Mouse (Mus musculus): ENCODE results near the gene Bcl2l15. TPM values are rescaled to one million over a fixed set of nuclear protein-coding genes. Genes with fewer than 3 reads are reported as not detected.

The Bcl2l15 gene
- polyA plus RNA-seq, 1 experiment from 2014 or later: 0.08 TPM

DNA sequence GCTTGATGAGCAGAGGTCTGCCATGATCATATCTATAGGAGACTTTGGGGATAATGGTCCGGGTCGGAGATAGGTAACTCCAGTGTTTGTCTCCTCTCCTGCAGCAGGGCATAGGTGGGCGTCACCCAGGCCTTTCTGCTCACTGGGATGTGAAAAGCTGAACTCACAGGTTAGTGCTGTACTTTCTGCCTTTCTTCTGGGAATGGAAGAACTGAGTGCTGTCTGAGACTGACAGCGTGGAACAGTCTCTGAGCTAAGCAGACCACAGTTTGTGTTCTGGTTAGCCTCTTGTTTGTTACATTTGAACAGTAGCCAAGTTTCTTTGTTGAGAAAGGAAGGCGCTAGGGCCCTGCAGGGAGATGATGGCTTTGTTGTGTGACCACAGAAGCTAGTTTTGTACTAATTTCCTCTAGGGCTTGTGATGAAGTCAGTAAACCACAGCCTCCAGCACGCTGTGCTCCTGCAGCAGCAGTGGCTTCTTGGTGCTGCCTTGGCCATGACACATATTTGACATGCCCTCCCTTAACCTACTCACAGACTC is 27.5 kb downstream of the Bcl2l15 start:
- no peak for ATAC-seq (replicated peaks; ENCODE audit: low FRiP score, low read depth)
- peak; percentile 32 for DNase-seq (ENCODE audit: low spot score)
- Histone ChIP-seq H3K27me3 (ENCODE audit: insufficient read depth, low read length) (no peaks in the 10 kb centered on the region), H3K36me3 (ENCODE audit: insufficient read depth, low read length) (no peaks in the 10 kb centered on the region), H3K9me3 (replicated peaks; ENCODE audit: low read length) (no peaks in the 10 kb centered on the region), H3K4me2 (ENCODE audit: low read length) (no peak overlapping the region), H3K9ac (ENCODE audit: low read depth, low read length) (no peak overlapping the region), H3K4me1 (replicated peaks; ENCODE audit: insufficient read depth, low read length) (no peaks in the 10 kb centered on the region), H3K4me3 (replicated peaks; ENCODE audit: low read depth, low read length) (no peak overlapping the region), H3K27ac (peak overlapping the region; percentile 19; the same call in 1 of the 2 replicates)
- TF ChIP-seq CTCF (IDR thresholded peaks at IDR 0.05; ENCODE audit: low read depth): no peak
- 49% methylated on average over 6 of the region's 6 CpGs for WGBS

DNA sequence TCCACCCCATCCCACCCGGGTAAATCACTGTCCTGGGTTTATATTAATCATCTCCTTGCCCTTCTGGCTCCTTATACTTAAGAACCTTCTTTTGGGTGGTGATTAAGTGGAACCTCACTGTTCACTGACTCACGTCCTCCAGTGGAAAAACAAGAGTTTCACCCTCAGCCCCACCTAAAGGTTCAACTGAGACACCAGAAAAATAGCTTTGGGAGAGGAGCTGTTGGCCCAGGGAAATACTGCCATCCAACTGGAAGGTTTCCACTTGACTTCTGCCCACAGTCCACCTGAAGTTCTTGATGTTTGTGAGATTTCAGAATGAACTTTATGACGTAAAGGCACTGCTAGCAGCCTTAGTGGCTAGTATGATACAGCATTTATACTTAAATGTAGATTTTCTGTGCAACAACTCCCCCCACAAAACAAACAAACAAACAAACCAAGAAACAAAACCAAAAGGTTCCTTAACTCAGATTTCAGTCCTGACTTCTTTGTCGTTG is 30.4 kb downstream of the Bcl2l15 start:
- Histone ChIP-seq H3K36me3 (ENCODE audit: insufficient read depth, low read length) (no peaks in the 10 kb centered on the region), H3K4me3 (replicated peaks; ENCODE audit: low read depth, low read length) (no peak overlapping the region), H3K9me3 (replicated peaks; ENCODE audit: low read length) (no peaks in the 10 kb centered on the region), H3K27ac (no peak overlapping the region), H3K9ac (ENCODE audit: low read depth, low read length) (no peak overlapping the region), H3K27me3 (ENCODE audit: insufficient read depth, low read length) (no peaks in the 10 kb centered on the region), H3K4me1 (replicated peaks; ENCODE audit: insufficient read depth, low read length) (no peaks in the 10 kb centered on the region), H3K4me2 (ENCODE audit: low read length) (no peak overlapping the region)
- no peak for DNase-seq (ENCODE audit: low spot score)
- no peak for ATAC-seq (replicated peaks; ENCODE audit: low FRiP score, low read depth)
- WGBS: 67% methylated on average over 4 of the region's 4 CpGs
- no peak for TF ChIP-seq CTCF (IDR thresholded peaks at IDR 0.05; ENCODE audit: low read depth)

DNA sequence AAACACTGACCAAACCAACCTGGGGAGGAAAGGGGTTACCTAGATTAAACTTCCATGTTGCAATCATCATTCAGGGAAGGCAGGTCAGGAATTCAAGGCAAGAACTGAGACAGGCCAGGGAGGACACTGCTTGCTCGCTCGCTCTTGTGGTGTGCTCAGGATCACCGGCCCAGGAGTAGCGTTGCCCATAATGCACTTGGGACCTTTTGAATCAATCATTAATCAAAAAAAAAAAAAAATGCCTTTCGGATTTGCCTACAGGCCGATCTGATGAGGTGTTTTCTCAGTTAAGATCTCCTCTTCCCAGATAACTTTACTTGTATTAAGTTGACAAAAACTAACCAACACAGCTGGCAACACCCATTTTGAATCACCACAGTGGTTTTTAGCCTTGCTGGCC is 31.8 kb downstream of the Bcl2l15 start:
- H3K27me3 ChIP-seq (ENCODE audit: insufficient read depth, low read length): no peaks in the 10 kb centered on the region
- ATAC-seq (replicated peaks; ENCODE audit: low FRiP score, low read depth) (no peak), DNase-seq (ENCODE audit: low spot score) (no peak)
- no peaks in the 10 kb centered on the region for H3K36me3 ChIP-seq (ENCODE audit: insufficient read depth, low read length)
- no peak overlapping the region for H3K4me2 ChIP-seq (ENCODE audit: low read length)
- TF ChIP-seq CTCF (IDR thresholded peaks at IDR 0.05; ENCODE audit: low read depth): no peak
- 74% methylated on average over 6 of the region's 6 CpGs for WGBS
- no peaks in the 10 kb centered on the region for H3K4me1 ChIP-seq (replicated peaks; ENCODE audit: insufficient read depth, low read length)
- no peak overlapping the region for H3K9ac ChIP-seq (ENCODE audit: low read depth, low read length)
- H3K27ac ChIP-seq: no peak overlapping the region
- H3K4me3 ChIP-seq (replicated peaks; ENCODE audit: low read depth, low read length): no peak overlapping the region
- no peaks in the 10 kb centered on the region for H3K9me3 ChIP-seq (replicated peaks; ENCODE audit: low read length)

DNA sequence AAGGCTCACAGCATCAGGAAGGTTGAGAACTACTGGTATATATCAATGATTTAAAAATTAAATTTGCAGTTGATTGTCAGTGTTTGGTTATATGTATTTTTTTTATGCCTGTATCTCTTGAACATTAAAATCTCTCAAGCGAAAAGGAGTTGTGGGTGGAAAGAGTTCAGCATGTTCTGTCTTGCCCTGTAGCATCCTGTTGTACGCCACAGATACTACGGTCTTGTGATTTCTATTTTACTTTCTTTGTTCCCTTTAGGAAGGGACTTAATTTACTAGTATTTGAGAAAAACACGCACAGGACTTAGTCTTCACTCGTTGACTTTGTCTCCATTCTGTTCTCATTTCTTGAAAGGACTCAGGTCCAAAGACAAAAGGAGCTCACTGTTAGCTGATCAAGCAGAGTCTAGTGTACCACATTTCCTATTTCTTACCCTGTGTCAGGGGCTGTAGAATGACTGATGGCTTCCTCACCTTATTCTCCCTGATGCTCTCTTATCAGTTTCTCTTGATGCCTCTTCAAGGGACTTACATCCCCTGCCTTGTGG is 35.1 kb downstream of the Bcl2l15 start:
- 81% methylated on average over 5 of the region's 5 CpGs for WGBS
- TF ChIP-seq CTCF (IDR thresholded peaks at IDR 0.05; ENCODE audit: low read depth): no peak
- Histone ChIP-seq H3K4me1 (replicated peaks; ENCODE audit: insufficient read depth, low read length) (no peaks in the 10 kb centered on the region), H3K27me3 (ENCODE audit: insufficient read depth, low read length) (no peaks in the 10 kb centered on the region), H3K9me3 (replicated peaks; ENCODE audit: low read length) (no peaks in the 10 kb centered on the region), H3K4me3 (replicated peaks; ENCODE audit: low read depth, low read length) (no peak overlapping the region), H3K9ac (ENCODE audit: low read depth, low read length) (no peak overlapping the region), H3K4me2 (ENCODE audit: low read length) (no peak overlapping the region), H3K36me3 (ENCODE audit: insufficient read depth, low read length) (no peaks in the 10 kb centered on the region), H3K27ac (no peak overlapping the region)
- DNase-seq (ENCODE audit: low spot score) (no peak), ATAC-seq (replicated peaks; ENCODE audit: low FRiP score, low read depth) (no peak)

DNA sequence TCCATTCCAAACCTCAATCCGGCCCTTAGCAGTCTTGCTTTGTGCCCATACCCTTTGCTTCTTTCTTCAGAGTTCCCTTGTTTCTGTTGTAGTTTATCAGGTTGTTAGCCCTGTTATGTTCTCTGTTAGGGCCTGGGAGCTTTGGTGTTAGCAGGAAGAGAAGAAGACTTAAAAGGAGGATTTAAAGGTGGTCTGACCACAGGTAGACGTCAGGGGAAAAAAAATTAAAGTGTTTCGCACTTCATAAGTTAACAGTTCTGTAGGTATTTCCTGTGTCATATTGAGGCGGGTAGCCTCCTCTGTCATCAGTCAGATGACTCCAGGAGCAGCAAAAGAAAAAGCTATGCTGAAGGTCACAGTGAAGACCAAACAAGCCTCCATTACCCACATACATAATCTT is 35.6 kb downstream of the Bcl2l15 start:
- Histone ChIP-seq H3K36me3 (ENCODE audit: insufficient read depth, low read length) (no peaks in the 10 kb centered on the region), H3K4me2 (ENCODE audit: low read length) (no peak overlapping the region), H3K27me3 (ENCODE audit: insufficient read depth, low read length) (no peaks in the 10 kb centered on the region), H3K9ac (ENCODE audit: low read depth, low read length) (no peak overlapping the region), H3K4me3 (replicated peaks; ENCODE audit: low read depth, low read length) (no peak overlapping the region), H3K27ac (no peak overlapping the region), H3K9me3 (replicated peaks; ENCODE audit: low read length) (no peaks in the 10 kb centered on the region), H3K4me1 (replicated peaks; ENCODE audit: insufficient read depth, low read length) (no peaks in the 10 kb centered on the region)
- DNase-seq (ENCODE audit: low spot score): no peak
- TF ChIP-seq CTCF (IDR thresholded peaks at IDR 0.05; ENCODE audit: low read depth): no peak
- ATAC-seq (replicated peaks; ENCODE audit: low FRiP score, low read depth): no peak
- WGBS: 77% methylated on average over 4 of the region's 4 CpGs

DNA sequence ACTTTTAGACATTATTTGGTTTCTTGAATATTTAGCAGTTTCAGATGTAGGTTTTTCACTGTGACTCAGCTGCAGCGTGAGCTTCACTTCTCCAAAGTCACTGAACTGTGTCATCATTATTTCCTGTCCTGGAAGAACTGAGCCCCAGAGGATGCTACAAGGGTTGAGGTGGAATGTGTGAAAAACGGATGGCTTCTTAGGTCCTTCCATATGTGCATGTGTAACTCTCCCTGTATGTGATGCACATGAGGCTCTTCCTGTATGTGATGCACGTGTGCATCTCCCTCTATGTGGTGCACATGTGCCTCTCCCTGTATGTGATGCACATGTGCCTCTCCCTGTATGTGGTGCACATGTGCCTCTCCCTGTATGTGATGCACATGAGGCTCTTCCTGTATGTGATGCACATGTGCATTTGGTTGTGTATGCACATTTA is 40.3 kb downstream of the Bcl2l15 start:
- TF ChIP-seq CTCF (IDR thresholded peaks at IDR 0.05; ENCODE audit: low read depth): no peak
- no peak overlapping the region for H3K27ac ChIP-seq
- no peaks in the 10 kb centered on the region for H3K9me3 ChIP-seq (replicated peaks; ENCODE audit: low read length)
- no peak overlapping the region for H3K9ac ChIP-seq (ENCODE audit: low read depth, low read length)
- H3K4me3 ChIP-seq (replicated peaks; ENCODE audit: low read depth, low read length): no peak overlapping the region
- H3K4me1 ChIP-seq (replicated peaks; ENCODE audit: insufficient read depth, low read length): no peaks in the 10 kb centered on the region
- H3K36me3 ChIP-seq (ENCODE audit: insufficient read depth, low read length): no peaks in the 10 kb centered on the region
- DNase-seq (ENCODE audit: low spot score) (no peak), ATAC-seq (replicated peaks; ENCODE audit: low FRiP score, low read depth) (no peak)
- no peaks in the 10 kb centered on the region for H3K27me3 ChIP-seq (ENCODE audit: insufficient read depth, low read length)
- 41% methylated on average over 3 of the region's 3 CpGs for WGBS
- no peak overlapping the region for H3K4me2 ChIP-seq (ENCODE audit: low read length)

DNA sequence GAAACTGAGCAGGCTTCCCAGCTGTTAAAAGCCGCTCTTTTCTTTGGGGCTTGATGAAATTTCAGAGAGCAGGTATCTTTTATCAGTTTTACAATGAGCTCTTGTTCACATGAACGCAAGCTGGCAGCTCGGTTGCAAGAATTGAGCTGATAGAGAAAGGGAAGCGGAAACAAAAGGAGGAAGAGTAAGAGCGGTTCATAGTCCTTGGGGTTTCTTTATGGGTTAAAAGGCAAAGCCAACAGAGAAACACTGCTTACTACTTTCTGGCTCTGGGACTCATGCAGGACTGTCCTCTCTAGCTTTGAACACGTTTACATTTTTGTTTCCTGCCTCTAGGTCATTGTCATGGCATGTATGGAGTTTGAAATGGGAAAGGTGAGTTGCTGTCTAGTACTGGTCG is 41.9 kb downstream of the Bcl2l15 start:
- Histone ChIP-seq H3K27ac (no peak overlapping the region), H3K36me3 (ENCODE audit: insufficient read depth, low read length) (no peaks in the 10 kb centered on the region), H3K4me2 (ENCODE audit: low read length) (no peak overlapping the region), H3K4me3 (replicated peaks; ENCODE audit: low read depth, low read length) (no peak overlapping the region), H3K27me3 (ENCODE audit: insufficient read depth, low read length) (no peaks in the 10 kb centered on the region), H3K9ac (ENCODE audit: low read depth, low read length) (no peak overlapping the region), H3K9me3 (replicated peaks; ENCODE audit: low read length) (no peaks in the 10 kb centered on the region), H3K4me1 (replicated peaks; ENCODE audit: insufficient read depth, low read length) (no peaks in the 10 kb centered on the region)
- DNase-seq (ENCODE audit: low spot score) (no peak), ATAC-seq (replicated peaks; ENCODE audit: low FRiP score, low read depth) (no peak)
- 72% methylated on average over 7 of the region's 7 CpGs for WGBS
- no peak for TF ChIP-seq CTCF (IDR thresholded peaks at IDR 0.05; ENCODE audit: low read depth)
